Mouse (Mus musculus): ENCODE data around the gene Wt1. TPM values are rescaled to one million over a fixed set of nuclear protein-coding genes. Genes with fewer than 3 reads are reported as not detected.
A peak's percentile ranks its signal among the peaks of the same experiment; 100 is the strongest.

The Wt1 gene
- under 1 TPM; 0.36 to 0.42 TPM for total RNA-seq (2021)
- long read RNA-seq, experiment 1, result 0 reads
- long read RNA-seq, experiment 2, result 0 reads

- intact Hi-C loops (cut with DNase I), result loop anchor here (5.0 to 10.0 kb wide), 2 partner anchors 561 to 959 kb away; no protein-coding TSS in a partner anchor
- DNase-seq (ENCODE audit: low spot score in 2 of 2), result no peak
Measured at GRCm38 (mm10) chr2:105126279-105126678, at the start of gene Wt1. Gene Wt1, plus strand, starts transcription at chr2:105126529.

GRCm38 (mm10) chr2:105077151-105077550 lies 49.2 kb upstream of the Wt1 start:
- intact Hi-C loops (cut with DNase I), result no loop called here
- DNase-seq (ENCODE audit: low spot score in 2 of 2), result no peak

- intact Hi-C loops (cut with DNase I), result no loop called here
- no peak for DNase-seq (ENCODE audit: low spot score in 2 of 2)
Measured at GRCm38 (mm10) chr2:105082256-105082790, 44.0 kb upstream of the Wt1 start.

GRCm38 (mm10) chr2:105084035-105084434 lies 42.3 kb upstream of the Wt1 start:
- intact Hi-C loops (cut with DNase I), result no loop called here
- DNase-seq (ENCODE audit: low spot score in 2 of 2), result no peak

- DNase-seq (ENCODE audit: low spot score in 2 of 2), result no peak
- intact Hi-C loops (cut with DNase I), result no loop called here
Measured at GRCm38 (mm10) chr2:105086081-105086480, 40.2 kb upstream of the Wt1 start.

GRCm38 (mm10) chr2:105088005-105088404 lies 38.3 kb upstream of the Wt1 start:
- DNase-seq (ENCODE audit: low spot score in 2 of 2), result no peak
- intact Hi-C loops (cut with DNase I), result no loop called here

DNA sequence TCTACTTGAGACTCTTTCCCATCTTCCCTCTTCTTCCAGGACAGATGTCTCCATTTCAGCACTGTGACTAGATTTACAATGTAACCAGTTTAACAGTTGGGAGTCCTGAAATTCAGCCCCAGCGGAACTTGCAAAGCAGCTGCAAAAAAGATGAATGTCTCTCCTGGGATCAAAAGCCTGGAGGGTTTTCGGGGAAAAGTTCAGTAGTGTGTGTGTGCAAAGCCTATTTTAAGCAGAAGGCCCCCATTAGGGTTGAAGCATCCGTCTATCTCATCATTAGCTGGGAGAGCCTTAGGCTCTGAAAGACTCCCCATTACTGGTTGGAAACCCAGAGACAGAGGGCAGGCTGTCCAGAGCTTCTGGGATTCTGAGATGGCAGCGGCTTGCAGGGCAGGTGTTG lies 37.2 kb upstream of the Wt1 start:
- intact Hi-C loops (cut with DNase I), result no loop called here
- DNase-seq (ENCODE audit: low spot score in 2 of 2), result no peak

DNA sequence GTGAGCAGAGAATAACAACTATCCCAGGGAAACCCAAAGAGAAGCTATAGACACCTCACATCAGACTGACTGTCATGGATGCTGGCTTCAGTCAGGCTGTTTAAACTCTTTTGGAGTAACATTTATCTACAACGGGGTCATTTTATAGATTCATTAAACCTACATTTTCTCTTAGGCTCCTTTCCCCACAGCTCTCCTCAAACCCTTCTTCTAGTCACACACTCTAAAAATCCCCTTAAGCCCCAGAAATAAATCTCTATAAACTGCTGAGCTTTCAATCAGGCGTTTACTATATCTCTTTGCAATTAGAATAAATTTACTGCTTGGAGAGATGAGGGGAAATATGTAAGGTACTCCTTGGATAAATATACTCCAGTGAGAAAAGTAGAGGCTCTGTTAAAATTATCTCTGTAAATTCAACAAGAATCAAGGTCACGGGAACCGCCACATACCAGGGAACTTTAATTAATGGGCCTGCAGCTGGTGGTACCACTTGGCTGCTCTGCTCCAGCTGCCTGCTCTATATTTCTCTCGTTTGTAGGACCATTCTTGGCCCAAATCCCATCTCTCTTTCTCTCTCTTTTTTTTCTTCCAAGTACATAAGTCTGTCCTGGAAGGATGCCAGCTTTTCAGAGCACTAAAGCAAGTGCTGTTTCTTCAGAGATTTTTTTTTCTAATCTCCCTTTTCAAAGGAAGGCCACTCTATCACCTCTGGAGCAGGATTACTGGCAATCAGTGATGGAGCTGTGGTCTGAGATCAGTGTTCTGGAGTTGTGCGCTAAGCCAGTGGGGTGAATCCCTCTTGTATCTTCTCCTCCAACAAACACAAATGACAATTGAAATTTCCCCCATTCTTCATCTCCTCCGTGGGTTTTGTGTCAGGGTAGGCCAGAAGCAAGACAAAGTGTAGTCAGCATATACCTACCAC lies 36.5 kb upstream of the Wt1 start:
- peak; percentile 50 to 80 for DNase-seq (ENCODE audit: low spot score in 2 of 2)
- intact Hi-C loops (cut with DNase I), result no loop called here

DNA sequence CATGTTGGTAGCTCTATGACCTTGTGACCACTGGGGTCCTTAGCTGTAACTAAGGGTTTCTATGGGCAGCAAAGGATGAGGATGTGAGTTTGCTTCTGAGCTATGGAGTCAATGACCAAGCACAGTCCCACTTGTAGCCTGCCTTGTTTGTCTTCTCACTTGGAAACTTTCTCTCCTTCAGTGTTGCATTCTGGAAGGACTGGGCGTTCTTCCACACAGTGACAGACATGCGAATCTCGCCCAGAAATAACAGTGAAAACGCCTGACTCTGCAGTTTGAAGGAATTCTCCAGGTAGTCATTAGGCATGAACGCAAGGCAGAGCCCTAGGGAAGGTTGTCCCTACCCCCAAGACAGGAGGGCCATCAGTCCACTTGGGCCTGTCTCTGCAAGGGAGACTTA lies 35.3 kb upstream of the Wt1 start:
- peak; percentile 7 to 20 for DNase-seq (ENCODE audit: low spot score in 2 of 2)
- intact Hi-C loops (cut with DNase I), result no loop called here

DNA sequence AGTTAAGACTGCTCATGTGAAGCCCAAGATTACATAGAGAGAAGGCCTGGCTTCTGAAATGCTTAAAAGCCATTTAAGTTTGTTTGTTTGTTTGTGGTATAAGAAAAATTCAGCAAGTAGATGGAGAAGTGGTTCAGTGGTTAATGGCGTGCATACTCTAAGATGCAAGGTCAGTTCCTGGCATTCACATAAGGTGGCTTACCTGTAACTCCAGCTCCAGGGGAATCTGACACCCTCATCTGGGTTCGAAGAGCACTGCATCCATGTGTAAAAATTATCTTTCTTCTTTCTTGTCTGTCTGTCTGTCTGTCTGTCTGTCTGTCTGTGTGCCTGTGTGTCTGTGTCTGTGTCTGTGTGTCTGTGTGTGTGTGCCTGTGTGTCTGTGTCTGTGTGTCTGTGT lies 34.6 kb upstream of the Wt1 start, which contains the start of gene Gm11060:
Gene Gm11060, plus strand, starts transcription at position 301 of the 400 bp plus-strand sequence.
- intact Hi-C loops (cut with DNase I), result no loop called here
- DNase-seq (ENCODE audit: low spot score in 2 of 2), result no peak

DNA sequence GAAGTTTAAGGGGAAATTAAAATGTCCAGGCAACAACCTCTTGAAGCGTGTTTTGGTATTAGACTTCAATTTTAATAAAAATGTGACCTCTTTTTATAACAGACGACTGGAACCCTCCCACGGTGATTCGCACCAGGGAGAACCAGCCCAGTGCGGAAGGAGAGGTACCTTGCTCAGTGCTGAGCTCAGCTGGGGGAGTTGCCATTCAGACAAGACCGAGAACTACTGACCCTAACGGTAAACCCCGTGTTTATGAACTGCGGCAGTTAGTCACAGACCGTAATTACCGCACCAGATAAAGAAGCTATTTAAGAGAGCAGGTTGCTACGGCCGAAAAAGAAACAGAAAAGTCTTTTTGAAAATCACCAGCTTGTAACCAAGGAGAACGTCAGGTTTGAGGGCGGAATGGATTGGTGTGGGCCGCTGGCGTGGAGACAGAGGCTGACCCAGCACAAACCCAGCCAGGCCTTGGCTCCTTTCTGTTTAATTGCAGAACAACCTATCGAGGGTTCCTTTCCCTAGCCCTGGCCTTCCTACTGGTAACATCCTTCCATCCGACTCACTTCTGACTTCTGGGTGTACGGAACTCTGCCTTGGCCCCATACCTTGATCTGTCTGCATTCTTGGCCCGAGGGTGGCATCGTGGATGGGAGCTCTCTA lies 28.9 kb upstream of the Wt1 start:
- peak; percentile 9 to 20 for DNase-seq (ENCODE audit: low spot score in 2 of 2)
- intact Hi-C loops (cut with DNase I), result no loop called here

DNA sequence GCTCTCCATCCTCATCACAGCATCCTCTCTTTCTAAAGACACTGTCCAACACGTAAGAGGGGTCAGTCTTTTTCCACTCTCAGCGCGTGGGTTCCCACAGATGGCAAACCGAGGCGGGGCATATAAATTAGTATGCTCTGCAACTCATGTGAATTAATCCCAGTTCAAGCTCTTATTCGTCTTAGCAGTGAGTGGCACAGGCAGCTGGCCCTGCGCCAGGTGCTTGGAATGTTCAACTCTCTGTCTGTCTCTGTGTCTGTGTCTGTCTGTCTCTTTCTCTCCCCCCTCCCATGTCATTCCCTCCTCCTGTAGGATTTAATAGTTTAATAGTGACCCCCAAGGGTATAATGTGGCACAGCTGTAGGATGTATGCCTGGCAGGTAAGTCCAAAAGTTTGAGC lies 26.9 kb upstream of the Wt1 start:
- intact Hi-C loops (cut with DNase I), result no loop called here

GRCm38 (mm10) chr2:105100541-105100940 lies 25.8 kb upstream of the Wt1 start:
- intact Hi-C loops (cut with DNase I), result no loop called here
- no peak for DNase-seq (ENCODE audit: low spot score in 2 of 2)

More for the DNA sequence above, 26.9 kb upstream of the Wt1 start:
- no peak for DNase-seq (ENCODE audit: low spot score in 2 of 2)

- intact Hi-C loops (cut with DNase I), result no loop called here
- DNase-seq (ENCODE audit: low spot score in 2 of 2), result peak; percentile 72 to 80
Measured at GRCm38 (mm10) chr2:105108703-105109158, 17.6 kb upstream of the Wt1 start.

GRCm38 (mm10) chr2:105114074-105114473 lies 12.3 kb upstream of the Wt1 start:
- DNase-seq (ENCODE audit: low spot score in 2 of 2), result no peak
- intact Hi-C loops (cut with DNase I), result no loop called here

DNA sequence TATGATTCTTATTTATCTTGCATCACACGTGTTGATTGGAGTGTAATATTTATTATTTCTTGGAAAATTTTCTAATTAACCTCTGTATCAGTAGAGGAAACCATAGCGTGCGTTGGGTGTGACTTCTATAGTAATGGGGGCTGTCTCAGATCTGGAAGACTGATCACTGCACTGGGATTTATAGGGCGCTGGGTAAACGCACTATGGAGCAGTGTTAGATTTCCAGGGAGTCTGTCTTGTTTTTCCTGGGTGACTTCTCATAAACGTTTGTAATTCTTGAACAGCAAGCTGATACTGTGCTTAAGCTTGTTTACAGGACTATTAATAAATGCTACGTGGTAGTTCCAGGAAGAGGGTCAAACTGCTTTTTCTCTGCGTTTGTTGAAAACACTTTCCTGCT lies 8.7 kb upstream of the Wt1 start:
- DNase-seq (ENCODE audit: low spot score in 2 of 2), result no peak
- intact Hi-C loops (cut with DNase I), result no loop called here

- intact Hi-C loops (cut with DNase I), result loop anchor here (5.0 to 10.0 kb wide), 2 partner anchors 550 to 963 kb away; no protein-coding TSS in a partner anchor
- no peak for DNase-seq (ENCODE audit: low spot score in 2 of 2)
Measured at GRCm38 (mm10) chr2:105122216-105122615, 4.1 kb upstream of the Wt1 start.

- DNase-seq (ENCODE audit: low spot score in 2 of 2), result no peak
- intact Hi-C loops (cut with DNase I), result loop anchor here (5.0 to 10.0 kb wide), 2 partner anchors 549 to 962 kb away; no protein-coding TSS in a partner anchor
Measured at GRCm38 (mm10) chr2:105122886-105123285, 3.4 kb upstream of the Wt1 start.

DNA sequence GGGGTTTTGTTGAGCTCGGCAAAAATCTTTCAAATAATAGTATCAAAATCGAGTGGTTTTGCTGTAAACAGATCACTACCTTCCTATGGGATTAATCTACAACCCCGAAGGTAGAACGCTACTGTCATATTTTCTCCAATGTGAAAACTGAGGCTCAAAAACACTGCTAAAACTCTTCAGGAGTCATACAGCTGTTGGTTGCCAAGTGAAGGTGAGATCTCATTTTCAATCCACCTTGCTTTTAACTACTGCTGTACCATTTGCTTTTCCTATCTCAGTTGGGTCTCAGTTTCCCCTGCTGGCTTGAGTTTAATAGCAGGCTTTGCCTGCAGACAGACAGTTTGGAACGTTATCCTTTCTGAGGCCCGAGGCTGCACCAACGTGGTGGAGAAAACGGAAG lies 2.9 kb upstream of the Wt1 start:
- intact Hi-C loops (cut with DNase I), result loop anchor here (5.0 to 10.0 kb wide), 2 partner anchors 549 to 961 kb away; no protein-coding TSS in a partner anchor
- no peak for DNase-seq (ENCODE audit: low spot score in 2 of 2)

DNA sequence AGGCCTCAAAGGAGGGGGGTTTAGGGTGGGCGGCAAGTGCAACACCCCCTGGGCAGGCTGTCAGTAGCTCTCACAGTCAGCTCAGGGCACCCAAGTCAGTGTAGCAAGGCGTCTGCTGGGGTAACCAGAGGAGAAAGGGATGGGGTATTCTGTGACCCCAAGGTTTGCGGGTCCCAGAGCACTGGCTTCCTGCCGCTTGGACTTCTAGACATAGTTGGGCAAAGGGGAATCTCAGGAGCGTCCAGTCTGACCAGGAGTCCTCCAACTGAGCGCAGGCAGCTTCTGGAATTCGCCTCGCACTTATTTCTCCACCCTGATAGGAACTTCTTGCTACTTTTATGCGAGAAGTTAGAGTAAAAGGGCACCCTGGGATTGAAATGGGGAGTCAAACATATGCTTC lies 2.4 kb upstream of the Wt1 start:
- intact Hi-C loops (cut with DNase I), result loop anchor here (5.0 to 10.0 kb wide), 2 partner anchors 548 to 961 kb away; no protein-coding TSS in a partner anchor
- DNase-seq (ENCODE audit: low spot score in 2 of 2), result no peak

Measured in left cerebral cortex, postnatal 14 days (tissue).